Mouse (Mus musculus): ENCODE results near the gene Rbfox1. TPM values are rescaled to one million over a fixed set of nuclear protein-coding genes. Genes with fewer than 3 reads are reported as not detected.

Gene Rbfox1
- polyA plus RNA-seq, 1 experiment = 5.6 TPM

- WGBS = 83% methylated on average over 3 of the region's 3 CpGs
- H3K4me1 ChIP-seq (replicated peaks; ENCODE audit: control insufficient read depth, insufficient read depth, low read length) = no peaks in the 10 kb centered on the region
- H3K27me3 ChIP-seq (ENCODE audit: control insufficient read depth, insufficient read depth, low read length) = no peaks in the 10 kb centered on the region
- no peak for DNase-seq
- no peaks in the 10 kb centered on the region for H3K36me3 ChIP-seq (ENCODE audit: control insufficient read depth, insufficient read depth, low read length)
- H3K27ac ChIP-seq (ENCODE audit: control insufficient read depth, insufficient read depth, low read length) = no peak overlapping the region
- TF ChIP-seq CTCF (IDR thresholded peaks at IDR 0.05; ENCODE audit: borderline replicate concordance, control insufficient read depth, extremely low read depth, insufficient read depth, low read length, poor library complexity) = no peak
- TF ChIP-seq POLR2A (IDR thresholded peaks at IDR 0.05; ENCODE audit: control insufficient read depth, extremely low read depth, insufficient read depth, low read length, poor library complexity) = no peak
- no peak overlapping the region for H3K4me3 ChIP-seq (ENCODE audit: control insufficient read depth, insufficient read depth, low read length)
Observed at GRCm38 (mm10) chr16:6265610-6266009, 380.5 kb downstream of the Rbfox1 start.

DNA sequence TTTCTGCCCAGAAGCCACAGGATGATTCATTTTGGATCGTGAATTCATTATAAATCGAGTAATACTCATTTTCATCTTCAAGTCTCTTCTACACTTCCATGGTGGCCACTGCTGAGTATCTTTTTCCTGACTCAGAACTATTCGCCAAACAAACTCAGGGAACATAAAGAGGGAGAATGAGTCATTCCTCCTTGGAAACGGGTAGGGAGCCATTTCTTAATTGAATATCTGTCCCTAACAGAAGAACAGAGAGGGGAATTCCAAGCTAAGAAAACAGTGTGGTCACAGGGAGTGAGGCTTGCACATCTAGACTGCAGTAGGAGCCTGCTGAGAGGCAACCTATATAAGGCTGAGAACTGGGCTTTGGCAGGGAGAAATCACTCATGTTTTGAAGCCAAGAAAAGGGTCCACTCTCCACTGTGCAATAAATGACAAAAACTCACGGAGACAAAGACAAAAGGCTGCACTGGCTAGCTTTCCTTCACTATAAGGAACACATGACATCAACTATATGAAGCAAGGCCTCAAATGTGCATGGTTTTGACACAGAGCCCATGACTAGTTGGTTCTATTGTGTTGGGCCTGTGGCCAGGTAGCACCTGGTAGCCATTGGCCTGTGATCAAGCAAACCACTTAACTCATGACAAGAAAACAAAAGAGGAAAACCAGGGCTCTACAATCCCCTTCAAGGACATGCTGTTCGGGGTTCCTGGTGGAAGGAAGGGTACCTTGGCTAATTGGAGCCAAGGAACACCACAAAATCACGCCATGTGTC lies 386.6 kb downstream of the Rbfox1 start:
- no peak for TF ChIP-seq POLR2A (IDR thresholded peaks at IDR 0.05; ENCODE audit: control insufficient read depth, extremely low read depth, insufficient read depth, low read length, poor library complexity)
- TF ChIP-seq CTCF (IDR thresholded peaks at IDR 0.05; ENCODE audit: borderline replicate concordance, control insufficient read depth, extremely low read depth, insufficient read depth, low read length, poor library complexity) = no peak
- WGBS = 73% methylated on average over 7 of the region's 7 CpGs

DNA sequence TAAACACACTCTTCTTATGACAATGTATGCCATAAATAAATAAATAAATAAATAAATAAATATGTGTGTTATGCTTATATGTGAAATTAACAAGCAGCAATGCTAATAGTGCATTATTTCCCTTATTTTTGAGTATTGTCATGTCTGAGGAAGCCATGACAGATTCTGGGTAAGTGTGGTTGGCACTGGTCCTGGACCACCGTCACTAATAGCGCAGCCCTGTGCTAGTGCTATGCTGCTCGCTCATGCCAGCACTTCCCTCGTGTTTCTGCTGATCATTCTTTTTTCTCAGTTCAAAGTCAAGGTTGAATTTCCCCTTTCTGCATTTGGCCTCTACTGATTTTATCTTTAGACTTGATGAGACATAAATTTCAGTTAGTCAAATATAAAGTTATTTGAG lies 398.3 kb downstream of the Rbfox1 start:
- H3K36me3 ChIP-seq (ENCODE audit: control insufficient read depth, insufficient read depth, low read length) = no peaks in the 10 kb centered on the region
- 77% methylated on average over 4 of the region's 4 CpGs for WGBS
- no peaks in the 10 kb centered on the region for H3K27me3 ChIP-seq (ENCODE audit: control insufficient read depth, insufficient read depth, low read length)
- H3K4me1 ChIP-seq (replicated peaks; ENCODE audit: control insufficient read depth, insufficient read depth, low read length) = no peaks in the 10 kb centered on the region
- H3K4me3 ChIP-seq (ENCODE audit: control insufficient read depth, insufficient read depth, low read length) = no peak overlapping the region
- H3K27ac ChIP-seq (ENCODE audit: control insufficient read depth, insufficient read depth, low read length) = no peak overlapping the region
- no peak for DNase-seq
- TF ChIP-seq POLR2A (IDR thresholded peaks at IDR 0.05; ENCODE audit: control insufficient read depth, extremely low read depth, insufficient read depth, low read length, poor library complexity) (no peak), CTCF (IDR thresholded peaks at IDR 0.05; ENCODE audit: borderline replicate concordance, control insufficient read depth, extremely low read depth, insufficient read depth, low read length, poor library complexity) (no peak)

More for the DNA sequence above, 386.6 kb downstream of the Rbfox1 start:
- H3K27me3 ChIP-seq (ENCODE audit: control insufficient read depth, insufficient read depth, low read length) = no peaks in the 10 kb centered on the region
- H3K36me3 ChIP-seq (ENCODE audit: control insufficient read depth, insufficient read depth, low read length) = no peaks in the 10 kb centered on the region
- H3K4me1 ChIP-seq (replicated peaks; ENCODE audit: control insufficient read depth, insufficient read depth, low read length) = no peaks in the 10 kb centered on the region
- H3K27ac ChIP-seq (ENCODE audit: control insufficient read depth, insufficient read depth, low read length) = no peak overlapping the region
- no peak overlapping the region for H3K4me3 ChIP-seq (ENCODE audit: control insufficient read depth, insufficient read depth, low read length)
- no peak for DNase-seq

DNA sequence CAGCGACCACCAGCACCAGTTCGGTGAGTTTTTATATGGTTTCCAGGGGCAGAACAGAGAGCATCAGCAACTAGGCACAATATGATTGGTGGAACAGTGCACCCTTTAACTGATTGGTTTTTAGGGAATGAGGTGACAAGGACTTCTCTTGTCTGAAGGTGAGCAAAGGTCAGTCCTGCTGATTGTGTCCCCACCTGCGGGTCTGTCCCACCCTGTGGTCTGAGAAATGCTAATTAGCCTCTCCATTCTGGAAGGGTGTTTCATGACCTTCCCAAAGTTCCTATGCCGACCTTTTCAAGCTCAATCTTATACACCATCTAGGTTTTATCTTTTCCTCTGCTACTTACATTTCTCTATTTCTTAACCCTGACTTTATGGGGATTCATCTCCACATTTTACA lies 399.2 kb downstream of the Rbfox1 start:
- Histone ChIP-seq H3K36me3 (ENCODE audit: control insufficient read depth, insufficient read depth, low read length) (no peaks in the 10 kb centered on the region), H3K4me1 (replicated peaks; ENCODE audit: control insufficient read depth, insufficient read depth, low read length) (no peaks in the 10 kb centered on the region), H3K4me3 (ENCODE audit: control insufficient read depth, insufficient read depth, low read length) (no peak overlapping the region), H3K27ac (ENCODE audit: control insufficient read depth, insufficient read depth, low read length) (no peak overlapping the region), H3K27me3 (ENCODE audit: control insufficient read depth, insufficient read depth, low read length) (no peaks in the 10 kb centered on the region)
- TF ChIP-seq POLR2A (IDR thresholded peaks at IDR 0.05; ENCODE audit: control insufficient read depth, extremely low read depth, insufficient read depth, low read length, poor library complexity) (no peak), CTCF (IDR thresholded peaks at IDR 0.05; ENCODE audit: borderline replicate concordance, control insufficient read depth, extremely low read depth, insufficient read depth, low read length, poor library complexity) (no peak)
- no peak for DNase-seq
- 64% methylated on average over 4 of the region's 4 CpGs for WGBS

- H3K4me3 ChIP-seq (ENCODE audit: control insufficient read depth, insufficient read depth, low read length) = no peak overlapping the region
- 81% methylated on average over 2 of the region's 2 CpGs for WGBS
- DNase-seq = no peak
- H3K4me1 ChIP-seq (replicated peaks; ENCODE audit: control insufficient read depth, insufficient read depth, low read length) = no peaks in the 10 kb centered on the region
- no peaks in the 10 kb centered on the region for H3K36me3 ChIP-seq (ENCODE audit: control insufficient read depth, insufficient read depth, low read length)
- TF ChIP-seq CTCF (IDR thresholded peaks at IDR 0.05; ENCODE audit: borderline replicate concordance, control insufficient read depth, extremely low read depth, insufficient read depth, low read length, poor library complexity) (no peak), POLR2A (IDR thresholded peaks at IDR 0.05; ENCODE audit: control insufficient read depth, extremely low read depth, insufficient read depth, low read length, poor library complexity) (no peak)
- no peaks in the 10 kb centered on the region for H3K27me3 ChIP-seq (ENCODE audit: control insufficient read depth, insufficient read depth, low read length)
- no peak overlapping the region for H3K27ac ChIP-seq (ENCODE audit: control insufficient read depth, insufficient read depth, low read length)
Observed at GRCm38 (mm10) chr16:6287699-6288098, 402.5 kb downstream of the Rbfox1 start.

DNA sequence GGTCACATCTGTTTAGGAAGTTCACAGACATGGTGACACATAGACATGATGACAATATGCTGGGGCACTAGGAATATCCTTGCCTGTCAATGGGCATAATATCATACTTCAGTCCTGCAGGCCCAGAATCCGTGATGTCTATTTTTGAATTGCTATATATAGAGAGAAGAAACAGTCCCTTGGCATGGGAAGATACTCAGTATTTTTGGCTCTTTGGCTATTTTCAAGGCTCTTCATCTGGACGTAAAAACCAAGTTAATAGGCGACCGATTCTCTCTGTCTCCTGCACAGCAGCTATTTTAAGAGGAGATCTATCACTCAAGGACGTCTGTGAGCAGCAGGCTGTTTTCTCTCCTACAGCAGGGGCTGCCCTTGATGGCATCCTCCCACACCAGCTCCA lies 415.0 kb downstream of the Rbfox1 start:
- Histone ChIP-seq H3K4me3 (ENCODE audit: control insufficient read depth, insufficient read depth, low read length) (no peak overlapping the region), H3K36me3 (ENCODE audit: control insufficient read depth, insufficient read depth, low read length) (no peaks in the 10 kb centered on the region), H3K27ac (ENCODE audit: control insufficient read depth, insufficient read depth, low read length) (no peak overlapping the region), H3K27me3 (ENCODE audit: control insufficient read depth, insufficient read depth, low read length) (no peaks in the 10 kb centered on the region), H3K4me1 (replicated peaks; ENCODE audit: control insufficient read depth, insufficient read depth, low read length) (no peaks in the 10 kb centered on the region)
- 87% methylated on average over 5 of the region's 5 CpGs for WGBS
- no peak for DNase-seq
- no peak for TF ChIP-seq POLR2A (IDR thresholded peaks at IDR 0.05; ENCODE audit: control insufficient read depth, extremely low read depth, insufficient read depth, low read length, poor library complexity)
- TF ChIP-seq CTCF (IDR thresholded peaks at IDR 0.05; ENCODE audit: borderline replicate concordance, control insufficient read depth, extremely low read depth, insufficient read depth, low read length, poor library complexity) = no peak

Measured in thymus, adult 2 months (tissue).